Mouse (Mus musculus) effector memory CD4-positive, alpha-beta T cell, adult 5 months (primary cell): ENCODE measurements around the gene Twf2. TPM values are rescaled to one million over a fixed set of nuclear protein-coding genes. Genes with fewer than 3 reads are reported as not detected.

ENCODE experiments used
- polyA plus RNA-seq: library from polyadenylated mRNA; unstranded; fragments of 100-300 nt; shearing (Covaris generic); gene quantifications from one replicate; pipeline ENCODE4 v1.2.1, GENCODE M21; 2017

Gene Twf2
- 100 TPM for polyA plus RNA-seq

DNA sequence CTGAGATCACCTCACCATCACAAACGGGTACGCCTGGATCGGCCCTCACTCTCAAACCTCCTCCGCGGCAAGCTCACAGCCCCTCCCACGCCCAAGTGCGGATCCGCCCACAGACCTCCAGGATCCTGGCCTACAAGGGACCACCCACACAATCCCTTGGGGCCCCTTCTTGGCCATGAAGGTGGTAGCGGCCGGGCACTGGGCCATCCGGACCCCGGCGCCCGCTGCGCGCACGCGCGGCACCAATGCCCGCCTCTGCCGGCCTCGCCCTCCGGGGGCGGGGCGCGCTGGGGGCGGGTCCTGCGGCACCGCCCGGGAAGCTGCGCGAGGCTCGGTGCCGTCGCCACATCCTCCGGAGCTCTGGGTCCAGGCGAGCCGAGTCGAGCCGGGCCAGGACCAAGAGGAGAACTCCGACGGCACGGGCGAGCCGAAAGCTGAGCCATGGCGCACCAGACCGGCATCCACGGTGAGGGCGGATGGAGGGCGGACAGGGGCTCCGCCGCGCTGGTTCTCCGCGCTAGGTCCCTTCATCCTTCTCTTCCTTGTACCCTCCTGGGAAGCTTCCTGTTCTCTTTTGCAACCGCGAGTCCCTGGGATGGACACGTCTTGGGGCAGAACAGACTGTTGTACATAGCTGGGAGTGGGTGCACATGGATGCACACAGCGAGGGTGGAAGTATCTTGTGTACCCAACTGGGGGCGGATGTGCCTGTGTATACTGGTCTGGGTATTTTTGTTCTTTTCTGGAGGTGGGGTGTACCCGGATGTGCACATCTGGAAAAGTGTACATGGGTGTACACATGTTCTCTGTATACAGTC, at the start of gene Twf2:
Gene Twf2, plus strand, starts transcription at position 290 of the 818 bp plus-strand sequence.

GRCm38 (mm10) chr9:106158037-106158491, 44.8 kb upstream of the Twf2 start, which contains the start of gene Glyctk:
Gene Glyctk (minus strand): TSS chr9:106158138.

GRCm38 (mm10) chr9:106170556-106171345, 32.2 kb upstream of the Twf2 start, which contains the start of gene Wdr82:
Gene Wdr82 (plus strand): TSS chr9:106170928.

DNA sequence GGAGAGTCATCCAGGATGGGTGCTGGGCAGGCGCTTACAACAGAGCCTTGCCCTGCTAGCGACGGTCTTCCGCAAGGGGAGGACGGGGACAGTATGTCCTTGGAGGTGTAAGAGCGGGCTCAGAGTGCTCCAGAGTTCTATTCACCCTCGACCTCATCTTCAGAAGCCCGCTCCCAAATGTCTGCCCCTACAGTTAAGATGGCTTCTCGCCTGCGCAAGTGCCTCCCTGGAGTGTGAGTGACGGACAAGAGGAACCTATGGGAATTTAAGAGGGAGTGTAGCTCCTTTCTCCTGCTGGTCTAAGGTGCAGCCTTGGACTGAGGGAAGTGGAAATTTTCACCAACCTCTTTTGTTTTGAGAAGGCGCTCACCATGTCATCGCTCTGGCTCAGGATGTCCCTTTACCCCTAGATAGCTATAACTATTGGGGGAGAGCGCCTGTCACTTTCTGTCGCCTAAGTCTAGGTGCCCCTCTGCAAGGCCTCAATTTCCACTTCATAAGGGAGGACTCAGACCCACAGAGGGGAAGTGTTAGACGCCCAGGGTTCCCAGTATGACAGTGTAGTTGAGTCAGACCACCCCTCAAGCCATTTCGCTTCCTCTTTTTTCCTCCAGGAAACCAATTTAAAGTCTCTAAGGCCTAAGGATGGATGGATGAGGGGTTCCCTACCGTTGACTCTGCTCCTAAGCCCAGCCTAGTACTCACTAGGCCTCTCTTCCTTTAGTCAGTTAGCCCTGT, 3.2 kb upstream of the Twf2 start, which contains the start of gene Ppm1m:
Gene Ppm1m, minus strand, starts transcription at position 212 of the 738 bp plus-strand sequence.

GRCm38 (mm10) chr9:106222261-106222851, 19.4 kb downstream of the Twf2 start, which contains the start of gene Tlr9:
Gene Tlr9 (plus strand): TSS chr9:106222598.

Other genes starting within 250 kb of the Twf2 start
- 0.05 TPM for gene Col6a5, start 242.5 kb upstream of the Twf2 start, polyA plus RNA-seq
- gene Col6a4, start 106.3 kb upstream of the Twf2 start, polyA plus RNA-seq: not detected
- gene Glyctk, start 45.0 kb upstream of the Twf2 start, polyA plus RNA-seq: 3.6 TPM
- 52.4 TPM for gene Wdr82, start 32.2 kb upstream of the Twf2 start, polyA plus RNA-seq
- 43.8 TPM for gene Ppm1m, start 3.4 kb upstream of the Twf2 start, polyA plus RNA-seq
- gene Tlr9, start 19.5 kb downstream of the Twf2 start, polyA plus RNA-seq: not detected
- 24.7 TPM for gene Alas1, start 45.5 kb downstream of the Twf2 start, polyA plus RNA-seq
- gene Poc1a, start 78.0 kb downstream of the Twf2 start, polyA plus RNA-seq: 4.0 TPM
- gene Dusp7, start 165.5 kb downstream of the Twf2 start, polyA plus RNA-seq: 23.5 TPM
- gene Rpl29, start 226.3 kb downstream of the Twf2 start, polyA plus RNA-seq: 676 TPM
- gene Acy1, start 235.2 kb downstream of the Twf2 start, polyA plus RNA-seq: 21.0 TPM
- gene Abhd14b, start 244.4 kb downstream of the Twf2 start, polyA plus RNA-seq: 6.1 TPM
- gene Abhd14a, start 244.6 kb downstream of the Twf2 start, polyA plus RNA-seq: 17.2 TPM